Mouse (Mus musculus) midbrain, embryonic 14.5 days (tissue): Measurements from ENCODE around the gene Acpp. TPM values are rescaled to one million over a fixed set of nuclear protein-coding genes. Genes with fewer than 3 reads are reported as not detected.

Experiments used
- ATAC-seq: fragments of 200-750 bp; cut with Nextera tagmentation; 2 replicates; pipeline ENCODE4 v1.8.0; 2017; ENCODE audit warnings: moderate number of reproducible peaks, moderate library complexity; ENCODE audit not compliant: low FRiP score, low TSS enrichment
- DNase-seq: peaks from one replicate; pipeline ENCODE4 v3.0.0-alpha.2; 2015
- H3K27ac ChIP-seq: fragments of 300-500 bp; sonication (generic); replicated peaks from 2 replicates; pipeline ENCODE4 v1.5.1; 2014; ENCODE audit warnings: mild to moderate bottlenecking, low read depth, low read length, moderate library complexity
- H3K27me3 ChIP-seq: fragments of 300-500 bp; sonication (generic); 2 replicates; pipeline ENCODE4 v1.6.1; 2014; ENCODE audit warnings: low read length, control low read depth, mixed read lengths; ENCODE audit not compliant: control insufficient read depth, insufficient read depth
- H3K36me3 ChIP-seq: fragments of 300-500 bp; sonication (generic); 2 replicates; pipeline ENCODE4 v1.6.1; 2014; ENCODE audit warnings: low read length, control low read depth; ENCODE audit not compliant: control insufficient read depth, insufficient read depth
- H3K4me1 ChIP-seq: fragments of 300-500 bp; sonication (generic); 2 replicates; pipeline ENCODE4 v1.6.1; 2014; ENCODE audit warnings: mild to moderate bottlenecking, antibody characterized with exemption, low read length, control low read depth; ENCODE audit not compliant: control insufficient read depth, insufficient read depth
- H3K4me2 ChIP-seq: fragments of 300-500 bp; sonication (generic); 2 replicates; pipeline ENCODE4 v1.6.1; 2014; ENCODE audit warnings: mild to moderate bottlenecking, low read length, moderate library complexity
- H3K4me3 ChIP-seq: fragments of 300-500 bp; sonication (generic); replicated peaks from 2 replicates; pipeline ENCODE4 v1.5.1; 2014; ENCODE audit warnings: low read depth, low read length
- H3K9ac ChIP-seq: fragments of 300-500 bp; sonication (generic); replicated peaks from 2 replicates; pipeline ENCODE4 v1.6.1; 2014; ENCODE audit warnings: mild to moderate bottlenecking, low read length, moderate library complexity
- H3K9me3 ChIP-seq: fragments of 300-500 bp; sonication (generic); 2 replicates; pipeline ENCODE4 v1.6.1; 2016; ENCODE audit warnings: low read length, control low read depth, mixed read lengths; ENCODE audit not compliant: control insufficient read depth
- WGBS: fragments of 180-500 bp; shearing (Covaris S2); extraction: QIAGEN DNeasy Blood & Tissue Kit; methylation state at CpG from one replicate; pipeline ENCODE4 v1.1.7; 2014; 5-methylcytosine and 5-hydroxymethylcytosine counted together
- polyA plus RNA-seq: library from polyadenylated mRNA; unstranded; fragments of >200 nt; fragmentation: Nextera tagmentation; extraction: Ambion mirVana; gene quantifications from 2 replicates; pipeline ENCODE4 v1.2.1, GENCODE M21; 2014

The Acpp gene
- polyA plus RNA-seq, 1 experiment from 2014 or later, result 0.41 TPM

DNA sequence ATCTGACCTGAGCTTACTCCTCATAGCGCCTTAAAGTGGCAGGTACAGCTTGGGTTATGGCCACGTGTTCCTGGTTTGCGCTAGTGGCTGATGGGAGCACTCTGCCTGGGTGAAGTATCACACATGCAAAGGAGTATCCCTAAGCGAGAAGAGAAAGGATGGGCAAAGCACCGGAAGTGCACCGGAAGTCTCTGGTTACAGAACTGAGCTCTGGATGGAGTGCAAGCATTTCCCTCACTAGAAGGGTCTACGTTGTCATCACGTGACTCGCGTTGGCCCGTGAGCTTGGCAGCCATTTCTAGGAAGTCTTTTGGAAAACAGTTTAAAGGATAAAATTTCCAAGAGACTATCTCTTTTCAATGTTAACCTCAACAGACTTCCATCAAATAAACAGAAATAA is 21.2 kb downstream of the Acpp start:
- no peaks in the 10 kb centered on the region for H3K27me3 ChIP-seq
- 93% methylated on average over 11 of the region's 11 CpGs for WGBS
- H3K9ac ChIP-seq, result no peak overlapping the region
- H3K4me2 ChIP-seq, result no peak overlapping the region
- no peaks in the 10 kb centered on the region for H3K4me1 ChIP-seq
- no peak overlapping the region for H3K4me3 ChIP-seq
- ATAC-seq, result no peak
- H3K27ac ChIP-seq, result no peak overlapping the region
- DNase-seq, result no peak
- no peaks in the 10 kb centered on the region for H3K9me3 ChIP-seq
- no peaks in the 10 kb centered on the region for H3K36me3 ChIP-seq

DNA sequence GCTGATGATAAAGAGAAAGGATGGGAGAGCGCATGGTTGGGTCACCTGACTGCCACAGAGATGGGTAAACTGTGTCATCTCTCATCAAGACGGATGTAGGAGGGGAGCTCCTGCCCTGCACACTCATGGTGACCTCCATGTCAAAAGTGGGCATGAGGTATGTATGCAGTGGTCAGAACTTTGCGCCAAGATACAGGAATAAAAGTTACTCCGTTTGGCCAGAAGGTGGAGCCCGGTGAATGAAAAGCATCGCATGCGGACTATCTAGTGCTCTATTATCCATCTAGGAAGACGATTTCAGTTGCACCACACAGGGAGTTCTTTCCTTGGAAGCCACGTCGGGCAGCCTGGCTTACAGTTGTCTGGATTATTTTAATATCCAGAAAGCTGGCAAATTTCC is 22.0 kb downstream of the Acpp start:
- Histone ChIP-seq H3K9ac (no peak overlapping the region), H3K9me3 (no peaks in the 10 kb centered on the region), H3K4me3 (no peak overlapping the region), H3K36me3 (no peaks in the 10 kb centered on the region), H3K4me1 (no peaks in the 10 kb centered on the region), H3K27ac (no peak overlapping the region), H3K4me2 (no peak overlapping the region), H3K27me3 (no peaks in the 10 kb centered on the region)
- WGBS, result 10% methylated on average over 10 of the region's 10 CpGs
- ATAC-seq (no peak), DNase-seq (peak; percentile 86)

DNA sequence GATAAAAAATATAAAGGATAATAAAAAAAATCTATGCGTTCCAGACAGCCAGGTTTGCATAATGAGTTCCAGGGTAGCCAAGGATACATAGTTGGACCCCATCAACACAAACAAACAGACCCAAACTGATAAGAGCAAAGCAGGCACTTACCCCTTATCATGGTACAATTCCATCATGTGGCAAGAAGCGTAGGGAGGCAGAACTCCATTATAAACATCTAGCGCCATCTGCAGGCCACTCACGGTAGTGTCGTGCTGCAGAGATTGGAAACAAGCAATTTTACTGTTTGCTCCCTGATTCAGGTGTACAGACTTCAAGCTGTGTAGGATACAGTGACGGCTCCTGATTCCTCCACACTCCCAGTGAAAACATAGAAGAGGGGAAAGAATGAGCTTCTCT is 30.8 kb downstream of the Acpp start:
- Histone ChIP-seq H3K27me3 (no peaks in the 10 kb centered on the region), H3K9ac (no peak overlapping the region), H3K4me1 (no peaks in the 10 kb centered on the region), H3K4me3 (no peak overlapping the region), H3K9me3 (no peaks in the 10 kb centered on the region), H3K4me2 (no peak overlapping the region), H3K27ac (no peak overlapping the region), H3K36me3 (no peaks in the 10 kb centered on the region)
- DNase-seq (peak; percentile 86), ATAC-seq (no peak)
- 12% methylated on average over 6 of the region's 6 CpGs for WGBS

DNA sequence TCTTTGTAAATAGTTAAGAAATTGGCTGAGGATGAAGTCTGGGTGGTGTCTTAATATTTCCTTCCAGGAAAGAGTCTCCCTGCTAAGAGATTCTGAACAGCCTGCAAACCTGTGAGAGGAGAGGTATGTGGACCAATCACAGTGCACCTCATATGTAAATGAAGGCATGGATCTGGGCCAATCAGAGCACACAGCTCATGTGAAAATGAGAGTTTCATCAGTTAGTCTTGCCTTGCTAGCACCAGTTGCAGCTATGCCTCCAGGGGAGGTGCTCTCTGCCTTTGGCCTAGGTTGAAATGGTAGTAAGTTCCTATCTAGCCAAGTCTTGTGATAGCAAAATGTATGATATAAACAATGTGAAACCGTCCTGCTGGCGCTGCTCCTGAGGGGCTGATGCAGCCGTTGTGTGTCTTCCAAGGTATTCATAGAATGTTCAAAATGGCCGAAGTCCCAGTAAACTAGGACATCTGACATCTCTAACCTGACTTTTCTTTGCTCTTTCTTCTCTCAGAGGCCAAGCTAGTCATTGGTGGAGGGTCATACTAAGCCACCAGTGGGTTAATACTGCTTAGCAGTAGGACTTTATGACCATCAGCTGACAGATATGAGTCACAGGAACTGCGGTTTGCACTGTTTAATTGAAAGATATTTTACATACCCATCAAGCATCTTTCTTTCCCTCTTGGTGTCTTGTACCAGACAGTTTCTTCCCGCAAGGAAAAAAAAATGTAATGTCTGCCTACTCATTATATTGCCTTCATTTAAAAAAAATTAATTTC is 32.0 kb downstream of the Acpp start:
- DNase-seq, result no peak
- Histone ChIP-seq H3K4me3 (no peak overlapping the region), H3K27me3 (no peaks in the 10 kb centered on the region), H3K9me3 (no peaks in the 10 kb centered on the region), H3K4me1 (no peaks in the 10 kb centered on the region), H3K27ac (no peak overlapping the region), H3K9ac (no peak overlapping the region), H3K4me2 (no peak overlapping the region), H3K36me3 (no peaks in the 10 kb centered on the region)
- no peak for ATAC-seq
- WGBS, result 97% methylated on average over 6 of the region's 6 CpGs

DNA sequence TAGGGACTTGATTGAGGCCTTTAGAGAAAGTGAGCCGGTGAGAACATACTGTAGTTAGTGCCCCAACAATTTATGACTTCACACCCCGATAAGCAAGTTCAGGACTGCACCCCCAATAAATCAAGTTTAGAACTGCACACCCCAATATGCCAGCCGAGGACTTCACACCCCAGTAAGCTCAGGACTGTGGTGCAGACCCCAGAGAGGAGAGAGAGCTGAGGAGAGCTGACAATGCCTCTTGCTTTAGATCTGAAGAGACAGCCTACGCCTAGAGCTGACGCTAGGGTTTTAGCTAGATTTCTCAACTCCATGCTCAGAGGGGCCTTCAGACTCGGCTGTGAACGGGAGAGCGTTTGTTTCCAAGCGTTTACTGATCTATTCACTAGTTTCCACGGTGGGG is 32.7 kb downstream of the Acpp start:
- no peaks in the 10 kb centered on the region for H3K36me3 ChIP-seq
- no peaks in the 10 kb centered on the region for H3K4me1 ChIP-seq
- DNase-seq (no peak), ATAC-seq (no peak)
- 78% methylated on average over 10 of the region's 10 CpGs for WGBS
- no peaks in the 10 kb centered on the region for H3K9me3 ChIP-seq
- no peak overlapping the region for H3K9ac ChIP-seq
- H3K4me2 ChIP-seq, result no peak overlapping the region
- no peak overlapping the region for H3K27ac ChIP-seq
- H3K27me3 ChIP-seq, result no peaks in the 10 kb centered on the region
- H3K4me3 ChIP-seq, result no peak overlapping the region

- ATAC-seq (no peak), DNase-seq (no peak)
- Histone ChIP-seq H3K4me1 (no peaks in the 10 kb centered on the region), H3K4me2 (no peak overlapping the region), H3K27me3 (no peaks in the 10 kb centered on the region), H3K36me3 (no peaks in the 10 kb centered on the region), H3K27ac (no peak overlapping the region), H3K4me3 (no peak overlapping the region), H3K9me3 (no peaks in the 10 kb centered on the region), H3K9ac (no peak overlapping the region)
- WGBS, result 83% methylated on average over 4 of the region's 4 CpGs
Observed at GRCm38 (mm10) chr9:104304376-104304775, 33.2 kb downstream of the Acpp start.

GRCm38 (mm10) chr9:104300569-104300968 is 37.0 kb downstream of the Acpp start:
- WGBS, result 84% methylated on average over 12 of the region's 12 CpGs
- Histone ChIP-seq H3K27me3 (no peaks in the 10 kb centered on the region), H3K4me1 (no peaks in the 10 kb centered on the region), H3K4me2 (no peak overlapping the region), H3K9ac (no peak overlapping the region), H3K9me3 (no peaks in the 10 kb centered on the region), H3K27ac (no peak overlapping the region), H3K4me3 (no peak overlapping the region), H3K36me3 (no peaks in the 10 kb centered on the region)
- ATAC-seq, result no peak
- no peak for DNase-seq

DNA sequence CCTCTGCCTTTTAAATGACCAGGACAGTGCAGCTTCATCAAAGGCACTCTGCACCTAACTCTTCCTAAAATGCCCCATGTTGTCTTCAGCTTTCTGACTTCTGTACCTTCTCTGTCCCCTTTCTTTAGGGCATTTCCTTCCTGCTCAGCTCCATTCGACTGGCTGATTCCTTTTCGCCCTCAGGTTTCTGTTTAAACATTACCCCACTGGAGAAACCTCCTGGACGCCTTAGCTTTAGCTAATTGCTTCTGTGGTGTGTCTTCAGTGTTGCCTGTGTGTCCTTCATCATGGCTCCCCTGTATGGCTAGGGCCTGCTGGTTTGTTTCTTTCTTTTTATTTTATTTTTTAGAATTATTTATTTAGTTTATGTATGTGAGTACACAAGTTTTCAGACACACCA is 40.5 kb downstream of the Acpp start:
- DNase-seq, result no peak
- WGBS, result 83% methylated on average over 3 of the region's 3 CpGs
- ATAC-seq, result no peak
- H3K27me3 ChIP-seq, result no peaks in the 10 kb centered on the region
- H3K4me3 ChIP-seq, result no peak overlapping the region
- no peak overlapping the region for H3K9ac ChIP-seq
- H3K27ac ChIP-seq, result no peak overlapping the region
- H3K4me2 ChIP-seq, result no peak overlapping the region
- no peaks in the 10 kb centered on the region for H3K36me3 ChIP-seq
- H3K9me3 ChIP-seq, result no peaks in the 10 kb centered on the region
- H3K4me1 ChIP-seq, result no peaks in the 10 kb centered on the region

GRCm38 (mm10) chr9:104284934-104285333 is 52.6 kb downstream of the Acpp start:
- WGBS, result 84% methylated on average over 6 of the region's 6 CpGs

More at GRCm38 (mm10) chr9:104284934-104285333, 52.6 kb downstream of the Acpp start:
- Histone ChIP-seq H3K27me3 (no peaks in the 10 kb centered on the region), H3K36me3 (no peaks in the 10 kb centered on the region), H3K4me3 (no peak overlapping the region), H3K4me1 (no peaks in the 10 kb centered on the region), H3K9me3 (no peaks in the 10 kb centered on the region), H3K9ac (no peak overlapping the region), H3K4me2 (no peak overlapping the region), H3K27ac (no peak overlapping the region)
- DNase-seq, result no peak
- ATAC-seq, result no peak
